Mouse (Mus musculus) heart, postnatal 0 days (tissue): ENCODE results near the gene Rps19bp1.

Experiments
- CTCF ChIP-seq: IDR thresholded peaks from 2 replicates; pipeline ENCODE4 v1.5.1; 2016; ENCODE audit warnings: antibody characterized with exemption, control low read depth, low read depth
- EP300 ChIP-seq: IDR thresholded peaks from 2 replicates; pipeline ENCODE4 v1.6.1; 2016; ENCODE audit warnings: antibody characterized with exemption, low read depth

GRCm38 (mm10) chr15:80266281-80266680, 2.2 kb upstream of the Rps19bp1 start:
- TF ChIP-seq CTCF, result peak; percentile 92
- TF ChIP-seq EP300, result no peak
